Mouse (Mus musculus): ENCODE results near the gene Ube2l3. TPM values are rescaled to one million over a fixed set of nuclear protein-coding genes. Genes with fewer than 3 reads are reported as not detected.
"Not testable (repeated sequence)": the region's sequence is repeated elsewhere in the genome, so short reads cannot be mapped to it uniquely, and the experiment has no call there.

Gene Ube2l3
- total RNA-seq (2021), result 100 to 1,000 TPM; 219 to 220 TPM
- long read RNA-seq, experiment 1, transcript Ube2l3-201 (4 exons, 2,609 nt), result major isoform, 52 of 90 reads
- long read RNA-seq, experiment 1, partial matches to known transcripts, result 1 of 90 reads
- long read RNA-seq, experiment 1, other reads (novel, unspliced or antisense), result 36 of 90 reads
- long read RNA-seq, experiment 2, transcript Ube2l3-201 (4 exons, 2,609 nt), result major isoform, 37 of 48 reads
- long read RNA-seq, experiment 2, partial matches to known transcripts, result 2 of 48 reads
- long read RNA-seq, experiment 2, other reads (novel, unspliced or antisense), result 6 of 48 reads

- DNase-seq, result no peak
Observed at GRCm38 (mm10) chr16:17202549-17202948, at the start of gene Ube2l3. Ube2l3 (minus strand) TSS chr16:17202649.

GRCm38 (mm10) chr16:17251539-17251938, 49.1 kb upstream of the Ube2l3 start:
- DNase-seq, result peak; percentile 85 to 86

GRCm38 (mm10) chr16:17249135-17249534, 46.7 kb upstream of the Ube2l3 start:
- DNase-seq, result peak; percentile 70 to 78

GRCm38 (mm10) chr16:17247727-17248126, 45.3 kb upstream of the Ube2l3 start:
- peak; percentile 20 to 33 for DNase-seq

- no peak for DNase-seq
Observed at GRCm38 (mm10) chr16:17244996-17245395, 42.5 kb upstream of the Ube2l3 start.

GRCm38 (mm10) chr16:17243731-17244130, 41.3 kb upstream of the Ube2l3 start:
- no peak for DNase-seq

GRCm38 (mm10) chr16:17239409-17239808, 37.0 kb upstream of the Ube2l3 start:
- DNase-seq, result no peak

GRCm38 (mm10) chr16:17237634-17238033, 35.2 kb upstream of the Ube2l3 start:
- DNase-seq, result no peak

- peak; percentile 58 to 64 for DNase-seq
Observed at GRCm38 (mm10) chr16:17234916-17235665, 32.6 kb upstream of the Ube2l3 start.

GRCm38 (mm10) chr16:17234499-17234895, 32.0 kb upstream of the Ube2l3 start:
- DNase-seq, result peak in 1 of 2 experiments; percentile 25

- peak; percentile 23 to 38 for DNase-seq
Observed at GRCm38 (mm10) chr16:17233702-17234498, 31.5 kb upstream of the Ube2l3 start.

GRCm38 (mm10) chr16:17232794-17233701, 30.6 kb upstream of the Ube2l3 start, which contains the start of gene Hic2:
Hic2 (plus strand) TSS chr16:17233572.
- peak; percentile 97 to 99 for DNase-seq

- DNase-seq, result not testable (repeated sequence)
Observed at GRCm38 (mm10) chr16:17231523-17231922, 29.1 kb upstream of the Ube2l3 start.

GRCm38 (mm10) chr16:17226496-17226895, 24.0 kb upstream of the Ube2l3 start:
- no peak for DNase-seq

GRCm38 (mm10) chr16:17225584-17225983, 23.1 kb upstream of the Ube2l3 start:
- DNase-seq, result no peak

- peak; percentile 96 to 97 for DNase-seq
Observed at GRCm38 (mm10) chr16:17222197-17222596, 19.7 kb upstream of the Ube2l3 start.

- DNase-seq, result no peak
Observed at GRCm38 (mm10) chr16:17220127-17220733, 17.8 kb upstream of the Ube2l3 start.

- no peak for DNase-seq
Observed at GRCm38 (mm10) chr16:17216934-17217633, 14.6 kb upstream of the Ube2l3 start.

- peak; percentile 92 to 93 for DNase-seq
Observed at GRCm38 (mm10) chr16:17209981-17210838, 7.8 kb upstream of the Ube2l3 start.

Data from adrenal gland, postnatal 36 days (tissue).